In the genomic region with DNA sequence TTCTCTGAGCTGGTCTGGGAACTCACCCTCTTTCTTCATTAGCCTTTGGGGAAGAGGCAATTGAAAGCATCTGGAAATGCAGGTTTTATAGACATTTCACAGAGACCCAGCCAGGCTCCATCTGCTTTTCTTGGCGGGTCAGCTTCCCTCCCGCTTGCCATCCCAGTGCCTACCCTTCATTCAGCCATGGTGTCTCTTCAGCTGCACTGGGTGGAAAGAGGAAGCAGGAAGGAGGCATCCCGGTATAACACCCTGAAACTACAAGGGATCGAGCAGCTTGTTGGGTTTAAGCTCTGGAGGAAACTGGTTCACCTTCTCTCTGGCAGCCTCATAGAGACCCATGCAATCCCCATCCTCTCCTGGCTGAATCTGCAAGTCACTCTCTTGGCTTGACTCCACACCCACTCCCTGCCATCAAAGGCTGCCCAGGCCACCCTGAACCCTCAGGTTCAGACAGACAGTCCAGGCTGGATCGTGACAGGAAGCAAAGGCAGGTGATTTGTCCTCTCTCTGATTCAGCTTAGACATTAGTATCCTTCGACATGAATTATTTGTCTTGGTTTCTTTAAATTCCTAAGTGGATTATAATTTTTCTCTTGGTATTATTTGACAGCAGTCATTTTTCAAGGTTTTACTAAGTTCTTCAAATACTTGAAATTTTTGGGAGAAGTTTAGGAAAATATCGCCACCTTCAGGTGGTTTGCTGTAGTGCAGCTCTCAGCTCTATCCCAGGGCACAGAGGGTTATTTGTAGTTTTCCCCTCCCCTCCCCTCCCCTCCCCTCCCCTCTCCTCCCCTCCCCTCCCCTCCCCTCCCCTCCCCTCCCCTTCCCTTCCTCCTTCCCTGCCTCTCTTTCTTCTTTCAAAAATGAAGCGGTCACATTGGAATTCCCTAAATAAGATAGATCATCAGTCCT, we compare ENCODE assay signal across 8 mouse cellular contexts.
DNase-seq lines count a peak whose midpoint lies in the region; ATAC-seq lines count a peak whose summit lies in the region.

No protein-coding gene starts in this region.

- H3K9ac ChIP-seq in heart, embryonic 16.5 days (ENCODE audit: low read length): no peak overlapping the region

- H3K4me3 ChIP-seq in embryonic facial prominence, embryonic 10.5 days: no peak overlapping the region
- H3K4me3 ChIP-seq in heart, embryonic 16.5 days (ENCODE audit: low read length): no peak overlapping the region

- ATAC-seq in heart, embryonic 16.5 days (replicated peaks; ENCODE audit: extremely low read depth, insufficient read depth, low FRiP score): no peak

- H3K4me1 ChIP-seq in embryonic facial prominence, embryonic 10.5 days: peaks cover 40% of the 10 kb centered on the region
- peaks cover 26% of the 10 kb centered on the region for H3K4me1 ChIP-seq in heart, embryonic 16.5 days (ENCODE audit: control insufficient read depth, insufficient read depth, low read length)

- H3K27ac ChIP-seq in embryonic facial prominence, embryonic 10.5 days (replicated peaks): peak overlapping the region; percentile 51
- peak overlapping the region; percentile 39; the same call in 1 of the 2 replicates for H3K27ac ChIP-seq in heart, embryonic 16.5 days (ENCODE audit: low read length)

- no peaks in the 10 kb centered on the region for H3K9me3 ChIP-seq in embryonic facial prominence, embryonic 10.5 days
- no peaks in the 10 kb centered on the region for H3K9me3 ChIP-seq in heart, embryonic 16.5 days (replicated peaks; ENCODE audit: control insufficient read depth, low read length)

- H3K4me2 ChIP-seq in heart, embryonic 16.5 days (ENCODE audit: low read depth, low read length): no peak overlapping the region

- H3K36me3 ChIP-seq in embryonic facial prominence, embryonic 10.5 days (replicated peaks): peaks cover 69% of the 10 kb centered on the region
- H3K36me3 ChIP-seq in heart, embryonic 16.5 days (ENCODE audit: control insufficient read depth, insufficient read depth): peaks cover 5% of the 10 kb centered on the region

- no peaks in the 10 kb centered on the region for H3K27me3 ChIP-seq in embryonic facial prominence, embryonic 10.5 days (replicated peaks; ENCODE audit: low read depth, poor library complexity, severe bottlenecking)
- no peaks in the 10 kb centered on the region for H3K27me3 ChIP-seq in heart, embryonic 16.5 days (ENCODE audit: control insufficient read depth, insufficient read depth, low read length)

- DNase-seq in left cerebral cortex, adult 18-20 months (ENCODE audit: low spot score in 2 of 2): peak; percentile 43 to 65
- DNase-seq in left cerebral cortex, adult 11 months (ENCODE audit: low spot score): no peak
- peak; percentile 66 to 67 for DNase-seq in adrenal gland, adult 18-20 months (ENCODE audit: low spot score in 2 of 2)
- DNase-seq in embryonic facial prominence, embryonic 10.5 days (ENCODE audit: low spot score): peak; percentile 74
- peak; percentile 81 to 83 for DNase-seq in kidney, postnatal 4 days
- peak; percentile 63 for DNase-seq in lung, postnatal 25 days (ENCODE audit: low spot score)
- DNase-seq in thymus, postnatal 0 days (ENCODE audit: low spot score): peak; percentile 19

- WGBS in embryonic facial prominence, embryonic 10.5 days: 51% methylated on average over 7 of the region's 8 CpGs
- WGBS in heart, embryonic 16.5 days: 52% methylated on average over 7 of the region's 8 CpGs
